Mouse (Mus musculus) layer of hippocampus, postnatal 36 days (tissue): ENCODE measurements at regions not wholly inside any gene's neighbourhood (a gene's known extent, or its start where the extent isn't known, plus 50 kb on each side); places are given as distances from the start of the nearest gene placed in this dataset.

Experiments used
- DNase-seq, 2 experiments: peaks; one replicate each; pipeline ENCODE4 v3.0.0; 2022

- no peak for DNase-seq
Observed at GRCm38 (mm10) chr2:117731253-117731652, 380.4 kb upstream of the Thbs1 start.

GRCm38 (mm10) chr2:117742413-117742812 is 369.3 kb upstream of the Thbs1 start:
- DNase-seq: no peak

- DNase-seq: no peak
Observed at GRCm38 (mm10) chr2:117743901-117744300, 367.8 kb upstream of the Thbs1 start.

GRCm38 (mm10) chr2:117745767-117746166 is 365.9 kb upstream of the Thbs1 start:
- DNase-seq: no peak

GRCm38 (mm10) chr2:117747136-117747535 is 364.5 kb upstream of the Thbs1 start:
- DNase-seq: no peak

GRCm38 (mm10) chr2:117748892-117749291 is 362.8 kb upstream of the Thbs1 start:
- DNase-seq: no peak

GRCm38 (mm10) chr2:117759491-117760013 is 352.1 kb upstream of the Thbs1 start:
- DNase-seq: no peak

- no peak for DNase-seq
Observed at GRCm38 (mm10) chr2:117763631-117764030, 348.0 kb upstream of the Thbs1 start.

GRCm38 (mm10) chr2:117765572-117765971 is 346.1 kb upstream of the Thbs1 start:
- DNase-seq: no peak

- DNase-seq: no peak
Observed at GRCm38 (mm10) chr2:117766450-117766849, 345.2 kb upstream of the Thbs1 start.

GRCm38 (mm10) chr2:117769402-117770114 is 342.1 kb upstream of the Thbs1 start:
- no peak for DNase-seq

- DNase-seq: no peak
Observed at GRCm38 (mm10) chr2:117770115-117770485, 341.6 kb upstream of the Thbs1 start.

GRCm38 (mm10) chr2:117780287-117780686 is 331.4 kb upstream of the Thbs1 start:
- DNase-seq: no peak

GRCm38 (mm10) chr2:117780816-117781215 is 330.9 kb upstream of the Thbs1 start:
- DNase-seq: no peak

- DNase-seq: no peak
Observed at GRCm38 (mm10) chr2:117787321-117787720, 324.4 kb upstream of the Thbs1 start.

- DNase-seq: no peak
Observed at GRCm38 (mm10) chr2:117794285-117794684, 317.4 kb upstream of the Thbs1 start.

- DNase-seq: no peak
Observed at GRCm38 (mm10) chr2:117801946-117802600, 309.6 kb upstream of the Thbs1 start.

- DNase-seq: no peak
Observed at GRCm38 (mm10) chr2:117802686-117803085, 309.0 kb upstream of the Thbs1 start.

- no peak for DNase-seq
Observed at GRCm38 (mm10) chr2:117804686-117805085, 307.0 kb upstream of the Thbs1 start.

GRCm38 (mm10) chr2:117807121-117807520 is 304.6 kb upstream of the Thbs1 start:
- no peak for DNase-seq

- no peak for DNase-seq
Observed at GRCm38 (mm10) chr2:117811506-117811905, 300.2 kb upstream of the Thbs1 start.

- DNase-seq: no peak
Observed at GRCm38 (mm10) chr2:117811931-117812330, 299.7 kb upstream of the Thbs1 start.

GRCm38 (mm10) chr2:117819701-117820225 is 291.9 kb upstream of the Thbs1 start:
- DNase-seq: no peak

GRCm38 (mm10) chr2:117820708-117821107 is 291.0 kb upstream of the Thbs1 start:
- DNase-seq: no peak
